Mouse (Mus musculus): ENCODE data around the gene Tmem183a. TPM values are rescaled to one million over a fixed set of nuclear protein-coding genes. Genes with fewer than 3 reads are reported as not detected.

The Tmem183a gene
- polyA plus RNA-seq, 1 experiment from 2014 or later, result 118 TPM

DNA sequence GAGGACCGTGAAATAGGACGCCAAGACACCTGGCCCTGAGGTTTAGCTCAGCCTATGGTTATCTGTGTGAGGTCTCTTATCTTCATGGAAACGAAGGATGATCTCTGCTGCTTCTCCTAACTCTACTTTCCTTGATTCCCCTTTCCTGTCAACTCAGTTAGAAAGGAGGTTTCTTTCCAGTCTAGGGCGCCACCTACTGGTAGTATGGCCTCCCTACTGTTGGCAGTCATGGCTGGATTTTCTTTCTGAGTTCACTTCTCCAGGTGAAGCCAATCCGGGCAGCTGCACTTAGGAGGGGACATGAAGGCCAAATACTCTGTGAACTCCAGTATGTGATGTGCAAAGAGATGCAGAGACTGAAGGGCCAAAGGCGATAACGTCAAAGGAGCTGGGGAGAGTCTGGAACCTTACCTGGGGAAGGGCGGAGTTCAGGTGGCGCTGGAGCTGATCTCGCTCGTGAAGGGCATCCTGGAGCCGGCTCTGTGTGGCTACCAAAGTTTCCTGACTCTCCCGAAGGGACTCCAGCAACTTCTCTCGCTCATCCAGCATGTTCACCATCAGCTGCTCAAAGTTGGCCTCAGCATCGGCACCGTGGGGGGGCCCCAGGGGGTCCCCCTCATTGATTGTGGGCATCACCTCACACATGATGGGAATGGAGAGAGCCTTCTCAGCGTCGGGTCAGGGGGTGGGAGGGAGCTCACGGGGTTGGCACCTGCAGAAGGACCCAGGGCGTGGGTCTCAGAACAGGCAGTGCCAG lies 29.7 kb downstream of the Tmem183a start:
- 62% methylated on average over 20 of the region's 20 CpGs for WGBS
- peak; percentile 86 for DNase-seq (ENCODE audit: low spot score)

DNA sequence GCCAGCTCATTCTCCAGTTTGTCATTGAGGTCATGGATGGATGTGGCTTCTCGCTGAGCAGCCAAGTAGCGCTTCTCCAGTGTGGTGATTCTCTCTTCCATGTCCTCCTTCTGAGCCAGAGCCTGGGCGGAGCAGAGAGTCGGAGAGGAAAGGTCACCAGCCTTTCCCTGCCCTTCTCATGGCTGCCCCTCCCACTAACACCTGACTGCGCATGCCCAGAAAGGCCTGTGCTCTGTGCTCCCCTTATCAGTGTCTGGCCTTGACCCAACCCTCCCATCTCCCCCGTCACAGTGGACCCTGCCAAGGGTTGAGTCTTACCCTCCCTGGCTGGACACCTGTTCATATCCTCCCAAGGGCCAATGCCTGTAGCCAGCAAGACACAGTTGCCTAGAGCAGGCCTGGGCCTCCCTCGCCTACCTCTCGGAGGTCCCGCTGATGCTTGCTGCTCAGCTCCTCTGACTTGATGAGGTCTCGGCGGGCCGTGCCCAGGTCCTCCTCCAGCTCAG lies 34.9 kb downstream of the Tmem183a start:
- DNase-seq (ENCODE audit: low spot score), result no peak
- no peak overlapping the region for H3K27ac ChIP-seq
- H3K9me3 ChIP-seq (replicated peaks), result no peaks in the 10 kb centered on the region
- no peaks in the 10 kb centered on the region for H3K36me3 ChIP-seq
- WGBS, result 92% methylated on average over 12 of the region's 12 CpGs
- no peaks in the 10 kb centered on the region for H3K4me1 ChIP-seq
- H3K4me3 ChIP-seq, result no peak overlapping the region
- H3K27me3 ChIP-seq (ENCODE audit: low read depth, poor library complexity, severe bottlenecking), result no peaks in the 10 kb centered on the region

More for the DNA sequence above, 29.7 kb downstream of the Tmem183a start:
- no peak overlapping the region for H3K27ac ChIP-seq
- no peak overlapping the region for H3K4me3 ChIP-seq
- H3K4me1 ChIP-seq, result peaks cover 16% of the 10 kb centered on the region; the same call in 1 of the 2 replicates
- no peaks in the 10 kb centered on the region for H3K9me3 ChIP-seq (replicated peaks)
- no peaks in the 10 kb centered on the region for H3K27me3 ChIP-seq (ENCODE audit: low read depth, poor library complexity, severe bottlenecking)
- no peaks in the 10 kb centered on the region for H3K36me3 ChIP-seq

GRCm38 (mm10) chr1:134322591-134322990 lies 39.2 kb downstream of the Tmem183a start:
- H3K36me3 ChIP-seq, result no peaks in the 10 kb centered on the region
- no peaks in the 10 kb centered on the region for H3K27me3 ChIP-seq (ENCODE audit: low read depth, poor library complexity, severe bottlenecking)
- H3K27ac ChIP-seq, result no peak overlapping the region
- DNase-seq (ENCODE audit: low spot score), result no peak
- H3K4me1 ChIP-seq, result peaks cover 11% of the 10 kb centered on the region
- H3K4me3 ChIP-seq, result no peak overlapping the region
- whole genome bisulfite sequencing, result 93% methylated on average over 6 of the region's 6 CpGs
- H3K9me3 ChIP-seq (replicated peaks), result no peaks in the 10 kb centered on the region

GRCm38 (mm10) chr1:134320691-134321301 lies 41.0 kb downstream of the Tmem183a start:
- Histone ChIP-seq H3K4me3 (no peak overlapping the region), H3K27me3 (ENCODE audit: low read depth, poor library complexity, severe bottlenecking) (no peaks in the 10 kb centered on the region), H3K4me1 (peaks cover 11% of the 10 kb centered on the region), H3K9me3 (replicated peaks) (no peaks in the 10 kb centered on the region), H3K27ac (peak overlapping the region; percentile 51; the same call in 1 of the 2 replicates), H3K36me3 (no peaks in the 10 kb centered on the region)
- WGBS, result 67% methylated on average over 14 of the region's 14 CpGs
- DNase-seq (ENCODE audit: low spot score), result no peak

DNA sequence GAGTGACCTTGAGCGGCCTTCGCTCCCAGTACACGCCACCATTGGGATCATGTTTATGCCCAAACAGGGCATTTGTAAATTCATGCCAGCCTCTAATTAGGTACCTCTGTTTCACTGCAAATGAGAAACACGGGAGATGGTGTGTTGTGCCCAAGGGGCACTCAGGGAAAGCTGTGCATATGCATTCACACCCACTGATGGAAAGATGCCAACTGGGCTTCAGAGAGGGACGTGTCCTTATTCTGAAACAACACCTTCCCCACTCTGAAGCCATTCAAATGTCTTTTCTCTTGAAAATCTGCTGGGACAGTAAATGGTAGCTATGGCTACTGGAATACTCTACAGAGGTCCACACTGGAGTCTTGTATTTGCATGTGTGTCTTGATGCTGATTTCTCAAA lies 43.5 kb downstream of the Tmem183a start:
- Histone ChIP-seq H3K9me3 (replicated peaks) (no peaks in the 10 kb centered on the region), H3K27me3 (ENCODE audit: low read depth, poor library complexity, severe bottlenecking) (no peaks in the 10 kb centered on the region), H3K4me1 (peaks cover 11% of the 10 kb centered on the region), H3K27ac (no peak overlapping the region), H3K36me3 (no peaks in the 10 kb centered on the region), H3K4me3 (no peak overlapping the region)
- DNase-seq (ENCODE audit: low spot score), result no peak
- 90% methylated on average over 5 of the region's 5 CpGs for WGBS

GRCm38 (mm10) chr1:134316361-134316760 lies 45.4 kb downstream of the Tmem183a start:
- Histone ChIP-seq H3K4me1 (peaks cover 11% of the 10 kb centered on the region), H3K4me3 (no peak overlapping the region), H3K36me3 (no peaks in the 10 kb centered on the region), H3K27ac (no peak overlapping the region), H3K9me3 (replicated peaks) (no peaks in the 10 kb centered on the region), H3K27me3 (ENCODE audit: low read depth, poor library complexity, severe bottlenecking) (no peaks in the 10 kb centered on the region)
- 90% methylated on average over 9 of the region's 9 CpGs for WGBS
- DNase-seq (ENCODE audit: low spot score), result no peak

DNA sequence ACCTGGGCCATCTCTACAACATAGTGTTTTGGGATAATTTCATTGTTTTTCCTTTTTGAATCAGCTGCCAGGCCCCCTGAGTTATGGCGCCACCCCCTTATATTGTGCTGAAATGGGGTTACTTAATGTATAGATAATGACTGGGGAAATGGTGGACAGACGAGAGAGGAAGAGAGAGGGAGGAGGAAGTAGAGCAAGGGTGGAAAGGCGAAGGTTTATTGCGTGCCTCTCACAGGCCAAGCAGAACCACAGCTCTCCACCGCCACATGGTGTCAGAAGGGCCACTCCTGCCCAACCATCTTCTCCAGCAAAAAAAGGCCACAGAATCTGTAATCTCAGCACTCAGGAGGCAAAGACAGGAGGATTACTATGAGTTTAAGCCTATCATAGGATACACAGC lies 46.6 kb downstream of the Tmem183a start:
- WGBS, result 84% methylated on average over 5 of the region's 5 CpGs
- Histone ChIP-seq H3K9me3 (replicated peaks) (no peaks in the 10 kb centered on the region), H3K4me1 (no peaks in the 10 kb centered on the region), H3K27ac (no peak overlapping the region), H3K4me3 (no peak overlapping the region), H3K36me3 (no peaks in the 10 kb centered on the region), H3K27me3 (ENCODE audit: low read depth, poor library complexity, severe bottlenecking) (no peaks in the 10 kb centered on the region)
- no peak for DNase-seq (ENCODE audit: low spot score)

GRCm38 (mm10) chr1:134311760-134312159 lies 50.0 kb downstream of the Tmem183a start:
- 88% methylated on average over 7 of the region's 7 CpGs for WGBS
- no peaks in the 10 kb centered on the region for H3K9me3 ChIP-seq (replicated peaks)
- no peak overlapping the region for H3K4me3 ChIP-seq
- H3K36me3 ChIP-seq, result no peaks in the 10 kb centered on the region
- no peak for DNase-seq (ENCODE audit: low spot score)
- no peaks in the 10 kb centered on the region for H3K4me1 ChIP-seq
- H3K27ac ChIP-seq, result no peak overlapping the region
- no peaks in the 10 kb centered on the region for H3K27me3 ChIP-seq (ENCODE audit: low read depth, poor library complexity, severe bottlenecking)

DNA sequence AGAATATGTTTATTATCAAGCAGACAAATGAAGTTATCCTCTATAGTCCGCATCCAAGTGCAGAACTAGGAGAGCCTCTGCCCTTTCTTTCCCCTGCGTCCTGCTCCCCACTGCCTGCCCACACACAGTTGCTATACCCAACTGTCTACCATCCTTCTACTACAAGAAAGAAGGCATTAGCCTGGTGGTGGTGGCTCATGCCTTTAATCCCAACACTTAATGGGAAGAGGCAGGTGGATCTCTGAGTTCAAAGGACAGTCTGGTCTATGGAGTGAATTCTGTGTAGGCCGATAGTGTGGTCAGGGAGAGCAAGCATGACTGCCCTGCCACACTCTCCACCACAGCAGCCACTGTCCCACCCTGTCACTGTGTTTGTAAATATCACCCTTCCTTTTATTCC lies 51.0 kb downstream of the Tmem183a start:
- no peak overlapping the region for H3K27ac ChIP-seq
- DNase-seq (ENCODE audit: low spot score), result no peak
- no peaks in the 10 kb centered on the region for H3K27me3 ChIP-seq (ENCODE audit: low read depth, poor library complexity, severe bottlenecking)
- H3K4me1 ChIP-seq, result no peaks in the 10 kb centered on the region
- WGBS, result 92% methylated on average over 3 of the region's 3 CpGs
- H3K9me3 ChIP-seq (replicated peaks), result no peaks in the 10 kb centered on the region
- no peak overlapping the region for H3K4me3 ChIP-seq
- H3K36me3 ChIP-seq, result no peaks in the 10 kb centered on the region

- Histone ChIP-seq H3K4me3 (no peak overlapping the region), H3K36me3 (no peaks in the 10 kb centered on the region)
- WGBS, result 86% methylated on average over 2 of the region's 2 CpGs
Measured at GRCm38 (mm10) chr1:134310291-134310690, 51.5 kb downstream of the Tmem183a start.

GRCm38 (mm10) chr1:134307409-134307808 lies 54.4 kb downstream of the Tmem183a start:
- WGBS, result 78% methylated on average over 10 of the region's 10 CpGs
- Histone ChIP-seq H3K4me3 (no peak overlapping the region), H3K36me3 (no peaks in the 10 kb centered on the region), H3K4me1 (peaks cover 11% of the 10 kb centered on the region), H3K9me3 (replicated peaks) (no peaks in the 10 kb centered on the region), H3K27ac (no peak overlapping the region), H3K27me3 (ENCODE audit: low read depth, poor library complexity, severe bottlenecking) (no peaks in the 10 kb centered on the region)
- no peak for DNase-seq (ENCODE audit: low spot score)

More at GRCm38 (mm10) chr1:134310291-134310690, 51.5 kb downstream of the Tmem183a start:
- no peak for DNase-seq (ENCODE audit: low spot score)
- H3K27me3 ChIP-seq (ENCODE audit: low read depth, poor library complexity, severe bottlenecking), result no peaks in the 10 kb centered on the region
- H3K4me1 ChIP-seq, result no peaks in the 10 kb centered on the region
- H3K9me3 ChIP-seq (replicated peaks), result no peaks in the 10 kb centered on the region
- no peak overlapping the region for H3K27ac ChIP-seq

DNA sequence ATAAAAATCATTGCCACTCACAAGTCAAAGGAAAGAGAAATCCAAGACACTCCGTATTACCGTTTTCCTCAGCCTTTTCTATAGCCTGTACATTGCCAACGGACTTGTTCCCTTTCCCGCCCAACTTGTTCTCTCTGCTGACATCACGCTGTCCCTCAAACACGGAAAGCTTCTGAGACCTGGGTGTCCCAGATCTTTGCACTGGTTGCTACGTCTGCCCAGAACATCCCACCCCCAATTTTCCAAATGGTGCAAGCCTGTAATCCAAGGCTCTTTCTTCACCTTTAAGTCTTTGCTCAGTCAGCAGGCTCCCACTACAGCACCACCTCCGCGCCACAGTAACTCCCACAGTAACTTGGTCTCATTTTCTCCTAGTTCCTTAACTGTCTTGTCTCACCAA lies 56.8 kb downstream of the Tmem183a start:
- Histone ChIP-seq H3K27ac (no peak overlapping the region), H3K4me3 (no peak overlapping the region), H3K4me1 (peaks cover 12% of the 10 kb centered on the region), H3K9me3 (replicated peaks) (no peaks in the 10 kb centered on the region), H3K27me3 (ENCODE audit: low read depth, poor library complexity, severe bottlenecking) (peaks cover 11% of the 10 kb centered on the region), H3K36me3 (no peaks in the 10 kb centered on the region)
- DNase-seq (ENCODE audit: low spot score), result no peak
- WGBS, result 94% methylated on average over 9 of the region's 9 CpGs

GRCm38 (mm10) chr1:134302568-134303238 lies 59.1 kb downstream of the Tmem183a start:
- no peaks in the 10 kb centered on the region for H3K36me3 ChIP-seq
- WGBS, result 75% methylated on average over 8 of the region's 8 CpGs
- peaks cover 24% of the 10 kb centered on the region for H3K4me1 ChIP-seq
- no peaks in the 10 kb centered on the region for H3K9me3 ChIP-seq (replicated peaks)
- no peak overlapping the region for H3K4me3 ChIP-seq
- DNase-seq (ENCODE audit: low spot score), result no peak
- peak overlapping the region; percentile 67 for H3K27ac ChIP-seq
- peaks cover 34% of the 10 kb centered on the region for H3K27me3 ChIP-seq (ENCODE audit: low read depth, poor library complexity, severe bottlenecking)
